Mouse (Mus musculus) hindbrain, embryonic 16.5 days (tissue): ENCODE measurements at regions not wholly inside any gene's neighbourhood (a gene's known extent, or its start where the extent isn't known, plus 50 kb on each side); places are given as distances from the start of the nearest gene placed in this dataset.

Source experiments
- ATAC-seq: fragments of 200-750 bp; cut with Nextera tagmentation; 2 replicates; pipeline ENCODE4 v1.8.0; 2017; ENCODE audit warnings: moderate TSS enrichment, moderate library complexity
- H3K27ac ChIP-seq: fragments of 300-500 bp; sonication (generic); 2 replicates; pipeline ENCODE4 v1.5.1; 2014; ENCODE audit warnings: low read depth, mild to moderate bottlenecking, control low read depth, low read length, moderate library complexity
- H3K27me3 ChIP-seq: fragments of 300-500 bp; sonication (generic); replicated peaks from 2 replicates; pipeline ENCODE4 v1.6.1; 2014; ENCODE audit warnings: low read length; ENCODE audit not compliant: control insufficient read depth, insufficient read depth
- H3K36me3 ChIP-seq: fragments of 300-500 bp; sonication (generic); 2 replicates; pipeline ENCODE4 v1.6.1; 2014; ENCODE audit warnings: mild to moderate bottlenecking, low read length, moderate library complexity, mixed read lengths; ENCODE audit not compliant: control insufficient read depth, insufficient read depth
- H3K4me1 ChIP-seq: fragments of 300-500 bp; sonication (generic); 2 replicates; pipeline ENCODE4 v1.6.1; 2014; ENCODE audit warnings: low read depth, low read length; ENCODE audit not compliant: control insufficient read depth, insufficient read depth
- H3K4me2 ChIP-seq: fragments of 300-500 bp; sonication (generic); 2 replicates; pipeline ENCODE4 v1.6.1; 2014; ENCODE audit warnings: mild to moderate bottlenecking, low read length, control low read depth, moderate library complexity
- H3K4me3 ChIP-seq: fragments of 300-500 bp; sonication (generic); 2 replicates; pipeline ENCODE4 v1.5.1; 2014; ENCODE audit warnings: mild to moderate bottlenecking, low read length, control low read depth, moderate library complexity
- H3K9ac ChIP-seq: fragments of 300-500 bp; sonication (generic); 2 replicates; pipeline ENCODE4 v1.6.1; 2014; ENCODE audit warnings: low read depth, mild to moderate bottlenecking, control low read depth, low read length, moderate library complexity
- H3K9me3 ChIP-seq: fragments of 300-500 bp; sonication (generic); 2 replicates; pipeline ENCODE4 v1.6.1; 2014; ENCODE audit warnings: mild to moderate bottlenecking, low read length, moderate library complexity; ENCODE audit not compliant: control insufficient read depth
- WGBS: fragments of 180-500 bp; shearing (Covaris S2); extraction: QIAGEN DNeasy Blood & Tissue Kit; methylation state at CpG from one replicate; pipeline ENCODE4 v1.1.7; 2014; 5-methylcytosine and 5-hydroxymethylcytosine counted together

DNA sequence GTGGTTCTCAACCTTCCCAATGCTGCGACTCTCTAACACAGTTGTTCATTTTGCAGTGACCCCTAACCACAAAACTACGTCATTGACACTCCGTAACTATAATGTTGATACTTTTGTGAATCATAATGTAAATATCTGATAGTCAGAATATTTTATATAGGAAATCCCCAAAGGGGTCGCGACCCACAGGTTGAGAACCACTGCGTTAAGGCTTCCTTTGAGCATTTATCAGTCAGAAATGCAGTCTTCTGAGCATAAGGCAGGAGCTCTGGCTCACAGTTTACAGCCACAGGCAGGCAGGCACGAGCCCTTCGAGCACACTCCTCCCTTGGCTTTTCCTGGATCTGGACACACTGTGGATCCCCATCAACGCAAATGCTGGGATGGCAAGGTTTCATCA is 57.0 kb downstream of the Nxnl2 start:
- Histone ChIP-seq H3K36me3 (no peaks in the 10 kb centered on the region), H3K4me1 (0 out of 2 replicates have a peak, but pooled peaks cover 2% of the 10 kb centered on the region), H3K9ac (no peak overlapping the region), H3K27me3 (no peaks in the 10 kb centered on the region), H3K4me3 (no peak overlapping the region), H3K4me2 (no peak overlapping the region), H3K27ac (no peak overlapping the region), H3K9me3 (no peaks in the 10 kb centered on the region)
- 90% methylated on average over 9 of the region's 9 CpGs for WGBS
- ATAC-seq: no peak

DNA sequence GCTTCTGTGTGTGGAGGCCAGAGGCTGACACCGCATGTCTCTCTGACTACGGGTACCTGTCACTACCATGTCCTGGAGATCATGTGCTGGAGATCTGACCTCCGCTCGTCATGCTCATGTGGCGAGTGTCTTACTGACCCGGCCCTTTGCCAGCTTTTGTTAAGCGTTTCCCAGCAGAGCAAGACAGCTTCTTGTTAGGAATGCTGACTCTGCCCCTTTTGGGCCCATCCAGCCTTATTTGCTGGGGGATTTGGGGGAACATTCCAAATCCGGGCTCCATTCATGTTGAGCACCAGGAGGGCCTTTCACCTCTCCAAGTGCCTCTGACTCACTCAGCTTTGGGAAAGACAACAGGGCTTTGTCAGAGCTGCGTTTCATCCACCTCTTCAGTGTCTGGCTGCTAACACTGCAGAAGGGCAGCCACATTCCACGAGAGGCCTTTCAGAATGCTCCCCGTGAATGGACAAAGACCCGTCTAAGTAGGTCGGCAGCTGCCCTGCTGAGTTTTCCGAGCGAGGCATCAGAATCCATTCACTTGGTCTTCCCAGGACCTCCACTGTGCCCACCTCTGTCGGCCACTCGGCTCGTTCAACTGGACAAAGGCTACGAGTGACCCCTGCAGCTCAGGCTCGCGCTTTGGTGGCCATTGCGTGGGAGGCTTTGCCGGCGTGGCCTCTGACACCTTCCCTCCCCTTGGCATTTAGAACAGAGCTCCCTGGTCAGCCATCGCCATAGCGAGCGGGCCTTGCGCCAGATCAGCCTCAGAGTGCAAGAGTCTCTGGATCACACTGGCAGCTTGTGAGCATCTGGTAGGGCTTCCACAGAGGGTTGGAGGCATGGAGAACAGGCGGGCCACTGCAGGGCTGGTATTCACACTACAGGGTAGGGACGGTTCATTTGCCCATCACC is 58.3 kb downstream of the Nxnl2 start:
- Histone ChIP-seq H3K4me3 (no peak overlapping the region), H3K9ac (peak overlapping the region; percentile 17; the same call in 1 of the 2 replicates), H3K4me2 (peak overlapping the region; percentile 33), H3K27me3 (no peaks in the 10 kb centered on the region), H3K9me3 (no peaks in the 10 kb centered on the region), H3K36me3 (no peaks in the 10 kb centered on the region), H3K4me1 (0 out of 2 replicates have a peak, but pooled peaks cover 2% of the 10 kb centered on the region), H3K27ac (peak overlapping the region; percentile 45)
- WGBS: 22% methylated on average over 30 of the region's 30 CpGs
- ATAC-seq: peak; percentile 91

- Histone ChIP-seq H3K27me3 (no peaks in the 10 kb centered on the region), H3K9me3 (no peaks in the 10 kb centered on the region), H3K9ac (no peak overlapping the region), H3K4me3 (no peak overlapping the region), H3K4me2 (no peak overlapping the region; the same call in 1 of the 2 replicates), H3K36me3 (no peaks in the 10 kb centered on the region), H3K27ac (no peak overlapping the region), H3K4me1 (0 out of 2 replicates have a peak, but pooled peaks cover 2% of the 10 kb centered on the region)
- no peak for ATAC-seq
- 73% methylated on average over 4 of the region's 4 CpGs for WGBS
Measured at GRCm38 (mm10) chr13:51229862-51230261, 59.0 kb downstream of the Nxnl2 start.

GRCm38 (mm10) chr13:51231586-51231985 is 60.8 kb downstream of the Nxnl2 start:
- Histone ChIP-seq H3K27me3 (no peaks in the 10 kb centered on the region), H3K36me3 (no peaks in the 10 kb centered on the region), H3K27ac (no peak overlapping the region), H3K9me3 (no peaks in the 10 kb centered on the region), H3K9ac (no peak overlapping the region), H3K4me3 (no peak overlapping the region), H3K4me1 (0 out of 2 replicates have a peak, but pooled peaks cover 2% of the 10 kb centered on the region), H3K4me2 (no peak overlapping the region)
- no peak for ATAC-seq
- 73% methylated on average over 4 of the region's 4 CpGs for WGBS

DNA sequence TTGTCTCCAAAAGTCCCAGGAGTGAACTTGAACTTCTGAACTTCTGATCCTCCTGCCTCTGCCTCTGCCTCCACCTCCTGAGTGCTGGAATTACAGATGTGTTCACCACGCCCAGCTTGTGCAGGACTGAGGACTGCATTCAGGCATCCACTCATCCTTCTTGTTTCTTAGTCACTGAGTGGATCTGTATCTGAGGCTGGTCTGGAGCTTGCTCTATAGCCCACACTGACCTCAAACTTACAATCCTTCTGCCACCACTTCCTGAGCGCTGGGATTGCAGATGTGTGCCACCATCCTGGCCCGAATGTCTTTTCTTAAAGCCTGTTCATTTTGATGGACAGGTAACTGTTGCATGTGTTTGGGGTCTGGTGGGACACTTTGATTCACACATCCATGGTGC is 76.6 kb downstream of the Nxnl2 start:
- Histone ChIP-seq H3K4me2 (no peak overlapping the region), H3K9me3 (no peaks in the 10 kb centered on the region), H3K27me3 (no peaks in the 10 kb centered on the region), H3K4me3 (no peak overlapping the region), H3K36me3 (no peaks in the 10 kb centered on the region), H3K27ac (no peak overlapping the region), H3K4me1 (no peaks in the 10 kb centered on the region), H3K9ac (no peak overlapping the region)
- ATAC-seq: no peak
- WGBS: 94% methylated on average over 3 of the region's 3 CpGs

- no peaks in the 10 kb centered on the region for H3K36me3 ChIP-seq
- WGBS: 71% methylated on average over 1 of the region's 1 CpGs
- no peaks in the 10 kb centered on the region for H3K4me1 ChIP-seq
- no peak overlapping the region for H3K4me3 ChIP-seq
- ATAC-seq: no peak
- H3K27ac ChIP-seq: no peak overlapping the region
- H3K9ac ChIP-seq: no peak overlapping the region
- H3K4me2 ChIP-seq: no peak overlapping the region
- H3K9me3 ChIP-seq: no peaks in the 10 kb centered on the region
- H3K27me3 ChIP-seq: no peaks in the 10 kb centered on the region
Measured at GRCm38 (mm10) chr13:51253371-51253770, 82.5 kb downstream of the Nxnl2 start.

DNA sequence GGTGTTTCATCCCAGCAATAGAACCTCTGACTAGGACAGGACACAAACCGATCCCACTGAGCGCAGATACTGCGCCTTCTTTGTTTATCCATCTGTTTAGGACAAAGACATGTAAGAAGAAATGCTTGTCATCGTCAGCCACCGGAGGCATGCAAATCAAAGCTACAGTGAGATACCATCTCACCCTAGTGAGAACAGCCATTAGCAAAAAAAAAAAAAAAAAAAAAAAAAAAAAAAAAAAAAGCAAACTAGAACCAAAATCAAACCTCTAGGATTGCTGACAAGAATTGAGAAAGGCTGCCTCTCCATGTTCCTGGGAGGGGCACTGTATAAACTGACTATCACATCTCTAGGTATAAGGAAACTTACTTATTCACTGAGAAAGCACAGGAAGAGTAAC is 84.9 kb downstream of the Nxnl2 start:
- no peak for ATAC-seq
- Histone ChIP-seq H3K9me3 (no peaks in the 10 kb centered on the region), H3K4me1 (peaks cover 2% of the 10 kb centered on the region; the same call in 1 of the 2 replicates), H3K27me3 (no peaks in the 10 kb centered on the region), H3K9ac (no peak overlapping the region), H3K4me2 (no peak overlapping the region), H3K36me3 (no peaks in the 10 kb centered on the region), H3K27ac (no peak overlapping the region), H3K4me3 (no peak overlapping the region)
- WGBS: 93% methylated on average over 5 of the region's 5 CpGs

- ATAC-seq: 0 out of 2 replicates have a peak, but pooled peaks have one; percentile 14
- H3K4me2 ChIP-seq: no peak overlapping the region
- no peak overlapping the region for H3K4me3 ChIP-seq
- no peak overlapping the region for H3K9ac ChIP-seq
- H3K9me3 ChIP-seq: no peaks in the 10 kb centered on the region
- WGBS: 48% methylated on average over 13 of the region's 13 CpGs
- no peak overlapping the region for H3K27ac ChIP-seq
- no peaks in the 10 kb centered on the region for H3K27me3 ChIP-seq
- H3K4me1 ChIP-seq: peaks cover 2% of the 10 kb centered on the region; the same call in 1 of the 2 replicates
- no peaks in the 10 kb centered on the region for H3K36me3 ChIP-seq
Measured at GRCm38 (mm10) chr13:51258752-51259721, 88.2 kb downstream of the Nxnl2 start.
